Mouse (Mus musculus) thymus, adult 2 months (tissue): Measurements from ENCODE around the gene Pmm2.

Experiments used
- CTCF ChIP-seq: fragments of 200-500 bp; IDR thresholded peaks from 2 replicates; pipeline ENCODE4 v1.5.1; 2012; ENCODE audit warnings: mild to moderate bottlenecking, control low read depth, low read length, moderate library complexity, borderline replicate concordance; ENCODE audit not compliant: control insufficient read depth, poor library complexity, insufficient read depth; ENCODE audit errors: extremely low read depth
- POLR2A ChIP-seq: fragments of 200-500 bp; IDR thresholded peaks from 2 replicates; pipeline ENCODE4 v1.6.1; 2012; ENCODE audit warnings: mild to moderate bottlenecking, low read length, control low read depth, moderate library complexity; ENCODE audit not compliant: control insufficient read depth, poor library complexity, insufficient read depth; ENCODE audit errors: extremely low read depth

DNA sequence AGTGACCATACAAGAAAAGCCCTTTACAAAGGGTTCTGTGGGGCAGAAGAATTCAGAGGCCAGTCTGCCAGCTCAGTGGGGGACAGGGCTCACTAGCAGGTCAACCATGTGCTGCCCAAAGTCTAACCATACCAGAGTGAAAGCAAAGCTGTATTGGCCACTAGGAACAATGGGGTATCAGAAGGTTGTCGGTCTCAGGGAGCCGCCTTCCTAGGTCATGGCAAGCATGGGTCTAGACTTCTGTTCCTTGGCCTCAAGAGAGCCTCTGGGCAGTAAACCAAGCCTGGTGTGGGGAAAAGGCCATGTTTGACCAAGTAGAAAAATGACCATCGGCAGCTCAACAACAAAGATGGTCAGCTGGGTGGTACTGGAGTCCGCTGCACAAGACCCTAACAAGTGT, 21.3 kb downstream of the Pmm2 start:
- TF ChIP-seq CTCF (no peak), POLR2A (no peak)
